Mouse (Mus musculus) megakaryocyte, adult 5-6 weeks (primary cell): ENCODE results near the gene Tchp. TPM values are rescaled to one million over a fixed set of nuclear protein-coding genes. Genes with fewer than 3 reads are reported as not detected.

ENCODE experiments used
- ATAC-seq: 2 replicates; pipeline ENCODE4 v1.8.0; 2016; ENCODE audit warnings: mild to moderate bottlenecking, inconsistent platforms; ENCODE audit not compliant: poor library complexity, severe bottlenecking
- total RNA-seq, 2 experiments: library from RNA; stranded (forward) in 1 of 2; stranded (reverse) in 1 of 2; fragments of 153-499, 151-499 nt in 1 of 2; fragments of 221-1000, 200-1000 nt in 1 of 2; gene quantifications; 2 replicates each; pipeline versions ENCODE4 v1.2.3 to v1.2.4; 2015 to 2017

Gene Tchp
- total RNA-seq, 2 experiments from 2014 or later = 2.6 to 7.6 TPM

- ATAC-seq = no peak
These were observed 29.7 kb downstream of the Tchp start for GRCm38 (mm10) chr5:114737090-114737887.

GRCm38 (mm10) chr5:114738707-114739241 is 31.2 kb downstream of the Tchp start:
- ATAC-seq = no peak

GRCm38 (mm10) chr5:114740595-114740994 is 33.0 kb downstream of the Tchp start:
- no peak for ATAC-seq

GRCm38 (mm10) chr5:114742572-114742971 is 35.0 kb downstream of the Tchp start:
- ATAC-seq = no peak

- ATAC-seq = no peak
These were observed 35.6 kb downstream of the Tchp start for GRCm38 (mm10) chr5:114742998-114743696.

- ATAC-seq = no peak
These were observed 36.1 kb downstream of the Tchp start for GRCm38 (mm10) chr5:114743697-114744090.

GRCm38 (mm10) chr5:114745581-114745980 is 38.0 kb downstream of the Tchp start:
- ATAC-seq = no peak

GRCm38 (mm10) chr5:114746886-114747285 is 39.3 kb downstream of the Tchp start:
- no peak for ATAC-seq

GRCm38 (mm10) chr5:114747521-114747920 is 40.0 kb downstream of the Tchp start:
- no peak; the same call in 1 of the 2 replicates for ATAC-seq

- no peak for ATAC-seq
These were observed 42.8 kb downstream of the Tchp start for GRCm38 (mm10) chr5:114750325-114750724.

GRCm38 (mm10) chr5:114752397-114752796 is 44.8 kb downstream of the Tchp start:
- no peak for ATAC-seq

GRCm38 (mm10) chr5:114753384-114753783 is 45.8 kb downstream of the Tchp start:
- no peak for ATAC-seq

GRCm38 (mm10) chr5:114759536-114760090 is 52.1 kb downstream of the Tchp start:
- ATAC-seq = no peak

- no peak for ATAC-seq
These were observed 54.4 kb downstream of the Tchp start for GRCm38 (mm10) chr5:114761980-114762379.

- ATAC-seq = no peak
These were observed 57.5 kb downstream of the Tchp start for GRCm38 (mm10) chr5:114764812-114765735.

- no peak; the same call in 1 of the 2 replicates for ATAC-seq
These were observed 59.1 kb downstream of the Tchp start for GRCm38 (mm10) chr5:114766686-114767085.

GRCm38 (mm10) chr5:114767185-114767584 is 59.6 kb downstream of the Tchp start:
- ATAC-seq = no peak

- no peak for ATAC-seq
These were observed 62.2 kb downstream of the Tchp start for GRCm38 (mm10) chr5:114769786-114770185.

- no peak for ATAC-seq
These were observed 64.2 kb downstream of the Tchp start for GRCm38 (mm10) chr5:114771796-114772195.
